In genomic region chr9:61360727-61361631, GRCm38 (mm10) we compare ENCODE assay signal across 8 mouse cellular contexts. TPM values are rescaled to one million over a fixed set of nuclear protein-coding genes. Genes with fewer than 3 reads are reported as not detected.
DNase-seq lines count a peak whose midpoint lies in the region; ATAC-seq lines count a peak whose summit lies in the region.

No protein-coding gene starts in this region.

- H3K9me3 ChIP-seq in megakaryocyte, embryonic 14.5 days, result peaks cover 22% of the 10 kb centered on the region
- H3K9me3 ChIP-seq in forebrain, embryonic 12.5 days, result no peaks in the 10 kb centered on the region
- 0 out of 2 replicates have a peak, but pooled peaks cover 7% of the 10 kb centered on the region for H3K9me3 ChIP-seq in kidney, embryonic 15.5 days (replicated peaks)
- H3K9me3 ChIP-seq in midbrain, embryonic 16.5 days (replicated peaks; ENCODE audit: control insufficient read depth, low read length, poor library complexity, severe bottlenecking), result no peaks in the 10 kb centered on the region

- peak overlapping the region; percentile 38 for H3K4me2 ChIP-seq in forebrain, embryonic 12.5 days
- H3K4me2 ChIP-seq in kidney, embryonic 15.5 days, result peak overlapping the region; percentile 45
- peak overlapping the region; percentile 19; the same call in 1 of the 2 replicates for H3K4me2 ChIP-seq in midbrain, embryonic 16.5 days (ENCODE audit: low read length)

- ATAC-seq in megakaryocyte, adult 5-6 weeks (ENCODE audit: poor library complexity, severe bottlenecking), result no peak
- peak; percentile 94 for ATAC-seq in forebrain, embryonic 12.5 days (ENCODE audit: low FRiP score)
- peak; percentile 93 for ATAC-seq in kidney, embryonic 15.5 days (replicated peaks; ENCODE audit: low FRiP score)
- ATAC-seq in midbrain, embryonic 16.5 days, result peak; percentile 86
- ATAC-seq in megakaryocyte-erythroid progenitor cell, adult 5-6 weeks (replicated peaks; ENCODE audit: low FRiP score, low TSS enrichment, poor library complexity, severe bottlenecking), result no peak

- H3K4me1 ChIP-seq in megakaryocyte, embryonic 14.5 days, result peaks cover 7% of the 10 kb centered on the region
- H3K4me1 ChIP-seq in forebrain, embryonic 12.5 days, result peaks cover 50% of the 10 kb centered on the region
- peaks cover 32% of the 10 kb centered on the region for H3K4me1 ChIP-seq in kidney, embryonic 15.5 days
- H3K4me1 ChIP-seq in midbrain, embryonic 16.5 days (ENCODE audit: control insufficient read depth, insufficient read depth, low read length), result peaks cover 14% of the 10 kb centered on the region

- H3K9ac ChIP-seq in forebrain, embryonic 12.5 days, result peak overlapping the region; percentile 36; the same call in 1 of the 2 replicates
- H3K9ac ChIP-seq in kidney, embryonic 15.5 days, result no peak overlapping the region
- no peak overlapping the region for H3K9ac ChIP-seq in midbrain, embryonic 16.5 days (ENCODE audit: low read depth, low read length)

- DNase-seq in right cerebral cortex, postnatal 4 days, result no peak
- DNase-seq in spleen, adult 18-20 months, result no peak

- H3K4me3 ChIP-seq in megakaryocyte, embryonic 14.5 days (replicated peaks), result peak overlapping the region; percentile 0
- H3K4me3 ChIP-seq in forebrain, embryonic 12.5 days (replicated peaks), result no peak overlapping the region
- H3K4me3 ChIP-seq in kidney, embryonic 15.5 days (replicated peaks), result 0 out of 2 replicates have a peak overlapping the region, but pooled peaks have one; percentile 1
- H3K4me3 ChIP-seq in midbrain, embryonic 16.5 days (ENCODE audit: low read depth, low read length), result no peak overlapping the region

- H3K27me3 ChIP-seq in megakaryocyte, embryonic 14.5 days (replicated peaks), result peaks cover 92% of the 10 kb centered on the region
- peaks cover 69% of the 10 kb centered on the region for H3K27me3 ChIP-seq in forebrain, embryonic 12.5 days
- peaks cover 60% of the 10 kb centered on the region for H3K27me3 ChIP-seq in kidney, embryonic 15.5 days
- peaks cover 6% of the 10 kb centered on the region; the same call in 1 of the 2 replicates for H3K27me3 ChIP-seq in midbrain, embryonic 16.5 days (ENCODE audit: control insufficient read depth, insufficient read depth, low read depth, low read length)

- H3K36me3 ChIP-seq in megakaryocyte, embryonic 14.5 days (replicated peaks; ENCODE audit: low read length), result no peaks in the 10 kb centered on the region
- no peaks in the 10 kb centered on the region for H3K36me3 ChIP-seq in forebrain, embryonic 12.5 days (replicated peaks)
- H3K36me3 ChIP-seq in kidney, embryonic 15.5 days, result no peaks in the 10 kb centered on the region
- H3K36me3 ChIP-seq in midbrain, embryonic 16.5 days (ENCODE audit: control insufficient read depth, insufficient read depth, low read length), result no peaks in the 10 kb centered on the region

- WGBS in forebrain, embryonic 12.5 days, result 13% methylated on average over 17 of the region's 17 CpGs
- WGBS in kidney, embryonic 15.5 days, result 27% methylated on average over 17 of the region's 17 CpGs
- WGBS in midbrain, embryonic 16.5 days, result 18% methylated on average over 17 of the region's 17 CpGs

- peak overlapping the region; percentile 77 for H3K27ac ChIP-seq in forebrain, embryonic 12.5 days
- H3K27ac ChIP-seq in kidney, embryonic 15.5 days, result peak overlapping the region; percentile 73
- H3K27ac ChIP-seq in midbrain, embryonic 16.5 days (ENCODE audit: low read length), result 0 out of 2 replicates have a peak overlapping the region, but pooled peaks have one; percentile 45

RNA-seq across cellular contexts. Expression of gene Tle3, which starts 11.2 kb away (rescaled TPM):
- polyA plus RNA-seq in megakaryocyte, embryonic 14.5 days (2012; ENCODE audit: insufficient read depth, low replicate concordance), result 60.7 and 62.9 TPM in 2 replicates
- total RNA-seq in megakaryocyte, adult 5-6 weeks (2015), result 113 and 146 TPM in 2 replicates
- total RNA-seq in megakaryocyte, adult 5-6 weeks (2017), result 79.4 and 92.9 TPM in 2 replicates
- polyA plus RNA-seq in forebrain, embryonic 12.5 days (2016; fragmentation: Nextera tagmentation; extraction: Ambion mirVana), result 55.6 and 56.2 TPM in 2 replicates
- 26.1 and 30.9 TPM in 2 replicates for polyA plus RNA-seq in kidney, embryonic 15.5 days (2015; fragmentation: Nextera tagmentation; extraction: Ambion mirVana)
- polyA plus RNA-seq in midbrain, embryonic 16.5 days (2015; fragmentation: Nextera tagmentation; extraction: Ambion mirVana), result 27.4 and 29.7 TPM in 2 replicates
- total RNA-seq in megakaryocyte-erythroid progenitor cell, adult 5-6 weeks (2014; fragmentation: Nextera tagmentation), result 53.3 and 57.0 TPM in 2 replicates
- 19.1 and 26.7 TPM in 2 replicates for total RNA-seq in megakaryocyte-erythroid progenitor cell, adult 5-6 weeks (2017)

Comparison
In these comparisons a context has a peak if more than half of its experiments do, and no peak if none do; other contexts are left out.
1. H3K4me3 ChIP-seq: peak in megakaryocyte, embryonic 14.5 days (single experiment) and kidney, embryonic 15.5 days (single experiment); none in forebrain, embryonic 12.5 days (single experiment) and midbrain, embryonic 16.5 days (single experiment).
2. ATAC-seq: peak in forebrain, embryonic 12.5 days (single experiment), kidney, embryonic 15.5 days (single experiment) and midbrain, embryonic 16.5 days (single experiment); none in megakaryocyte, adult 5-6 weeks (single experiment) and megakaryocyte-erythroid progenitor cell, adult 5-6 weeks (single experiment).
3. Peak in every context shown above with its lines, with median percentiles within 50 percentile points of each other: H3K27ac ChIP-seq and H3K4me2 ChIP-seq.